Mouse (Mus musculus): ENCODE measurements at regions not wholly inside any gene's neighbourhood (a gene's known extent, or its start where the extent isn't known, plus 50 kb on each side); places are given as distances from the start of the nearest gene placed in this dataset.

- DNase-seq (ENCODE audit: low spot score in 2 of 2) = no peak
Observed at GRCm38 (mm10) chr13:107394451-107394850, 372.5 kb upstream of the Kif2a start.

- DNase-seq (ENCODE audit: low spot score in 2 of 2) = no peak
Observed at GRCm38 (mm10) chr13:107389535-107390150, 367.7 kb upstream of the Kif2a start.

GRCm38 (mm10) chr13:107389074-107389473 is 367.1 kb upstream of the Kif2a start:
- DNase-seq (ENCODE audit: low spot score in 2 of 2) = no peak

GRCm38 (mm10) chr13:107378076-107378475 is 356.1 kb upstream of the Kif2a start:
- DNase-seq (ENCODE audit: low spot score in 2 of 2) = no peak

- no peak for DNase-seq (ENCODE audit: low spot score in 2 of 2)
Observed at GRCm38 (mm10) chr13:107372666-107373065, 350.7 kb upstream of the Kif2a start.

- DNase-seq (ENCODE audit: low spot score in 2 of 2) = no peak
Observed at GRCm38 (mm10) chr13:107371616-107372582, 350.0 kb upstream of the Kif2a start.

- DNase-seq (ENCODE audit: low spot score in 2 of 2) = no peak
Observed at GRCm38 (mm10) chr13:107367639-107368038, 345.7 kb upstream of the Kif2a start.

- no peak for DNase-seq (ENCODE audit: low spot score in 2 of 2)
Observed at GRCm38 (mm10) chr13:107365766-107366165, 343.8 kb upstream of the Kif2a start.

- no peak for DNase-seq (ENCODE audit: low spot score in 2 of 2)
Observed at GRCm38 (mm10) chr13:107365241-107365640, 343.3 kb upstream of the Kif2a start.

- no peak for DNase-seq (ENCODE audit: low spot score in 2 of 2)
Observed at GRCm38 (mm10) chr13:107362806-107363687, 341.1 kb upstream of the Kif2a start.

GRCm38 (mm10) chr13:107340802-107341364 is 319.0 kb upstream of the Kif2a start:
- DNase-seq (ENCODE audit: low spot score in 2 of 2) = no peak

- DNase-seq (ENCODE audit: low spot score in 2 of 2) = no peak
Observed at GRCm38 (mm10) chr13:107338111-107338510, 316.2 kb upstream of the Kif2a start.

GRCm38 (mm10) chr13:107337111-107337510 is 315.2 kb upstream of the Kif2a start:
- DNase-seq (ENCODE audit: low spot score in 2 of 2) = no peak

GRCm38 (mm10) chr13:107329348-107329747 is 307.4 kb upstream of the Kif2a start:
- no peak for DNase-seq (ENCODE audit: low spot score in 2 of 2)

GRCm38 (mm10) chr13:107325707-107326495 is 304.0 kb upstream of the Kif2a start:
- no peak for DNase-seq (ENCODE audit: low spot score in 2 of 2)

- DNase-seq (ENCODE audit: low spot score in 2 of 2) = no peak
Observed at GRCm38 (mm10) chr13:107314746-107315145, 292.8 kb upstream of the Kif2a start.

- DNase-seq (ENCODE audit: low spot score in 2 of 2) = no peak
Observed at GRCm38 (mm10) chr13:107308958-107309639, 287.2 kb upstream of the Kif2a start.

- no peak for DNase-seq (ENCODE audit: low spot score in 2 of 2)
Observed at GRCm38 (mm10) chr13:107308404-107308803, 286.5 kb upstream of the Kif2a start.

GRCm38 (mm10) chr13:107306958-107307357 is 285.0 kb upstream of the Kif2a start:
- DNase-seq (ENCODE audit: low spot score in 2 of 2) = no peak

GRCm38 (mm10) chr13:107306232-107306631 is 284.3 kb upstream of the Kif2a start:
- DNase-seq (ENCODE audit: low spot score in 2 of 2) = no peak

Data from spleen, postnatal 36 days (tissue).